Mouse (Mus musculus) MEL (cell line): ENCODE measurements around the gene Pparg.

Experiments
- BHLHE40 ChIP-seq: IDR thresholded peaks from 2 replicates; pipeline ENCODE4 v1.6.1; 2012; ENCODE audit warnings: low read depth, mild to moderate bottlenecking, inconsistent platforms, low read length, improper control_type of control experiment, borderline replicate concordance
- CHD2 ChIP-seq: IDR thresholded peaks from 2 replicates; pipeline ENCODE4 v1.6.1; 2011; ENCODE audit warnings: low read length, improper control_type of control experiment
- MXI1 ChIP-seq: IDR thresholded peaks from 2 replicates; pipeline ENCODE4 v1.6.1; 2011; ENCODE audit warnings: mild to moderate bottlenecking, low read depth, low read length, improper control_type of control experiment
- ZKSCAN1 ChIP-seq: IDR thresholded peaks from 2 replicates; pipeline ENCODE4 v1.6.1; 2012; ENCODE audit warnings: low read depth, mild to moderate bottlenecking, inconsistent platforms, low read length, improper control_type of control experiment, moderate library complexity

DNA sequence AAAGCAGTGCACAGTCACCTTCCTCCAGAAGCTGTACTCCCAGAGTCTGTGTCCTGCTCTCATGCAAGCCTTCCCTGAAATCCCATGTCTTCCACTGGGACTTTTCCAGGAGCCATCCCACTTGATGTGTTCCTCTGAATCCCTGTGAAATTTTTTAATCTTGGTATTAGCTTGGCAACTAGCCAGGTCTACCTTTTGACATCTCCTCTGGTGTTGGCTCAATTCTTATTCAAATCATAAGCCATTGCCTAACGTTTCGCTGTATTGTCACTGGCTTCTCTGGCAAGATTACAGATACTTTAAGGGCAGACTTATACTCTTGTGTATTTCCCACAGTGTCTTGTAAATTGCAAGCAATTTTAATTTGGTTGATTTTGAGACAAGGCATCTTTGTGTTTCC, 43.6 kb downstream of the Pparg start:
- no peak for TF ChIP-seq CHD2
- no peak for TF ChIP-seq MXI1
- no peak for TF ChIP-seq BHLHE40
- no peak for TF ChIP-seq ZKSCAN1
